Comparison of ENCODE assay signal across 16 mouse cellular contexts in genomic region chrX:52183551-52184442, GRCm38 (mm10). TPM values are rescaled to one million over a fixed set of nuclear protein-coding genes. Genes with fewer than 3 reads are reported as not detected.
DNase-seq lines count a peak whose midpoint lies in the region; ATAC-seq and TF ChIP-seq lines count a peak whose summit lies in the region.
"Had no signal": no experiment of that assay in that cellular context is flagged by ENCODE, and none has a peak within 500 bp of the region (broad histone marks: within the 10 kb centered on the region; RNA-seq: fewer than 3 reads in every experiment).

No protein-coding gene starts in this region.

- TF ChIP-seq CTCF in layer of hippocampus, adult 2 months (conservative IDR thresholded peaks at IDR 0.05): no peak
- no peak for TF ChIP-seq CTCF in liver, postnatal 0 days (IDR thresholded peaks at IDR 0.05; ENCODE audit: low read depth)

- no peak for ATAC-seq in liver, postnatal 0 days

- H3K9me3 ChIP-seq in ES-E14 (ENCODE audit: control insufficient read depth, insufficient read depth, low read depth, low read length): no peaks in the 10 kb centered on the region
- no peaks in the 10 kb centered on the region for H3K9me3 ChIP-seq in liver, postnatal 0 days (ENCODE audit: low read length)
- H3K9me3 ChIP-seq: embryonic facial prominence, embryonic 12.5 days; hindbrain, embryonic 15.5 days; liver, embryonic 13.5 days had no signal

- H3K27me3 ChIP-seq in liver, postnatal 0 days (ENCODE audit: insufficient read depth, low read length): no peaks in the 10 kb centered on the region

- no peak overlapping the region for H3K4me2 ChIP-seq in liver, postnatal 0 days (ENCODE audit: low read depth, low read length)
- H3K4me2 ChIP-seq: embryonic facial prominence, embryonic 12.5 days; hindbrain, embryonic 15.5 days; liver, embryonic 13.5 days had no signal

- no peak overlapping the region for H3K9ac ChIP-seq in ES-E14 (ENCODE audit: insufficient read depth, low read depth, low read length, poor library complexity, severe bottlenecking)
- no peak overlapping the region for H3K9ac ChIP-seq in liver, postnatal 0 days (replicated peaks)
- H3K9ac ChIP-seq: embryonic facial prominence, embryonic 12.5 days; hindbrain, embryonic 15.5 days; liver, embryonic 13.5 days had no signal

- no peak for TF ChIP-seq EP300 in liver, postnatal 0 days (IDR thresholded peaks at IDR 0.05; ENCODE audit: low read depth)

- DNase-seq in cerebellum, postnatal 14 days: peak; percentile 9 to 22
- DNase-seq in cerebellum, adult 8-10 months: no peak
- DNase-seq in layer of hippocampus, adult 2 months (ENCODE audit: low spot score in 2 of 2): no peak
- no peak for DNase-seq in layer of hippocampus, postnatal 25 days (ENCODE audit: extremely low spot score in 1 of 2, low spot score in 1 of 2)
- DNase-seq in ES-E14 (ENCODE audit: low read depth, low spot score): no peak
- peak; percentile 5 for DNase-seq in embryo, embryonic 11 days
- DNase-seq in thymus, postnatal 25 days: no peak
- DNase-seq in liver, postnatal 0 days: no peak
- DNase-seq: B cell, adult 2 months; cerebellum, adult 11-12 months; kidney, adult 8-10 months; liver, embryonic 13.5 days had no signal

- no peaks in the 10 kb centered on the region for H3K36me3 ChIP-seq in ES-E14 (ENCODE audit: control insufficient read depth, insufficient read depth, low read length, poor library complexity, severe bottlenecking)
- H3K36me3 ChIP-seq in liver, postnatal 0 days (replicated peaks; ENCODE audit: insufficient read depth, low read length): no peaks in the 10 kb centered on the region
- H3K36me3 ChIP-seq: embryonic facial prominence, embryonic 12.5 days; hindbrain, embryonic 15.5 days; liver, embryonic 13.5 days had no signal

- peaks cover 0 to 2% of the 10 kb centered on the region in 2 experiments; a peak in 2 of 4 replicates for H3K4me1 ChIP-seq in ES-E14 (ENCODE audit: control insufficient read depth in 2 of 2, insufficient read depth in 2 of 2, low read length in 2 of 2, poor library complexity in 1 of 2)
- H3K4me1 ChIP-seq in liver, postnatal 0 days (ENCODE audit: insufficient read depth): no peaks in the 10 kb centered on the region
- H3K4me1 ChIP-seq: hindbrain, embryonic 15.5 days; liver, embryonic 13.5 days had no signal

- in situ Hi-C loops in ES-E14 (cut with MboI; ENCODE audit: low sequenced_read_pairs in 2 of 2, unreplicated experiment in 2 of 2): no loop called here

- no peak overlapping the region for H3K4me3 ChIP-seq in layer of hippocampus, adult 2 months
- no peak overlapping the region for H3K4me3 ChIP-seq in ES-E14 (ENCODE audit: insufficient read depth in 1 of 2, low read depth in 1 of 2, low read length in 2 of 2, poor library complexity in 1 of 2, severe bottlenecking in 1 of 2)
- no peak overlapping the region for H3K4me3 ChIP-seq in liver, postnatal 0 days (ENCODE audit: low read depth, low read length)
- H3K4me3 ChIP-seq: embryonic facial prominence, embryonic 12.5 days; hindbrain, embryonic 15.5 days; liver, embryonic 13.5 days had no signal

- H3K27ac ChIP-seq in layer of hippocampus, adult 2 months: peak overlapping the region; percentile 46; the same call in 1 of the 2 replicates
- no peak overlapping the region for H3K27ac ChIP-seq in ES-E14 (ENCODE audit: insufficient read depth, low read depth, low read length, poor library complexity, severe bottlenecking)
- no peak overlapping the region for H3K27ac ChIP-seq in liver, postnatal 0 days (ENCODE audit: low read depth)
- H3K27ac ChIP-seq: embryonic facial prominence, embryonic 12.5 days; hindbrain, embryonic 15.5 days; liver, embryonic 13.5 days; macrophage; stomach, postnatal 0 days had no signal

- 66% methylated on average over 5 of the region's 5 CpGs for WGBS in liver, postnatal 0 days (ENCODE audit: insufficient replicate concordance)

TF ChIP-seq in ES-E14, 5 proteins besides CTCF, POLR2A, EP300 and RAD21:
- no peak for TF ChIP-seq HCFC1 (IDR thresholded peaks at IDR 0.05; ENCODE audit: borderline replicate concordance, insufficient read depth, low read length)
- peak; percentile 52; the same call in 1 of the 2 replicates for TF ChIP-seq ZNF384 (IDR thresholded peaks at IDR 0.05; ENCODE audit: low read depth, low read length)
TF ChIP-seq in ES-E14: peak in this region for 1.

RNA-seq across cellular contexts. Expression of gene Gpc4, which starts 18.7 kb away (rescaled TPM):
- 10 to 100 TPM; 59.9 to 63.0 TPM for total RNA-seq in layer of hippocampus, adult 2 months (2021)
- 10 to 100 TPM; 48.3 to 54.1 TPM for total RNA-seq in layer of hippocampus, postnatal 25 days (2021)
- 48.4 and 56.5 TPM in 2 replicates for total RNA-seq in ES-E14 (2012; rRNA removed)
- polyA plus RNA-seq in liver, postnatal 0 days (2015; fragmentation: Nextera tagmentation; extraction: Ambion mirVana): 15.8 and 19.7 TPM in 2 replicates
- polyA plus RNA-seq: macrophage had no signal

Comparison
In these comparisons a context has a peak if more than half of its experiments do, and no peak if none do; other contexts are left out.
1. DNase-seq: peak in cerebellum, postnatal 14 days (2 of 2) and embryo, embryonic 11 days (single experiment); none in cerebellum, adult 8-10 months (single experiment), layer of hippocampus, adult 2 months (0 of 2), layer of hippocampus, postnatal 25 days (0 of 2), ES-E14 (single experiment), thymus, postnatal 25 days (single experiment) and liver, postnatal 0 days (single experiment).